Mouse (Mus musculus): ENCODE data around the gene Hamp. TPM values are rescaled to one million over a fixed set of nuclear protein-coding genes. Genes with fewer than 3 reads are reported as not detected.
"Not testable (repeated sequence)": the region's sequence is repeated elsewhere in the genome, so short reads cannot be mapped to it uniquely, and the experiment has no call there.

Gene Hamp
- polyA plus RNA-seq, 1 experiment, result not detected

- TF ChIP-seq POLR2A (IDR thresholded peaks at IDR 0.05; ENCODE audit: insufficient read depth, low read depth, low read length) (no peak), CTCF (IDR thresholded peaks at IDR 0.05; ENCODE audit: insufficient read depth, low read depth, low read length) (no peak)
- 93% methylated on average over 16 of the region's 16 CpGs for WGBS
- peaks cover 19% of the 10 kb centered on the region for H3K4me1 ChIP-seq (ENCODE audit: control insufficient read depth, insufficient read depth, low read length)
- H3K27ac ChIP-seq (ENCODE audit: insufficient read depth, low read depth, low read length), result no peak overlapping the region
- no peak overlapping the region for H3K4me3 ChIP-seq (ENCODE audit: insufficient read depth, low read depth, low read length)
Measured at GRCm38 (mm10) chr7:30952441-30953265, 8.8 kb upstream of the Hamp start.

GRCm38 (mm10) chr7:30949902-30950301 lies 6.1 kb upstream of the Hamp start:
- peaks cover 16% of the 10 kb centered on the region for H3K4me1 ChIP-seq (ENCODE audit: control insufficient read depth, insufficient read depth, low read length)
- WGBS, result 89% methylated on average over 3 of the region's 3 CpGs
- H3K27ac ChIP-seq (ENCODE audit: insufficient read depth, low read depth, low read length); H3K4me3 ChIP-seq (ENCODE audit: insufficient read depth, low read depth, low read length): not testable (repeated sequence)

DNA sequence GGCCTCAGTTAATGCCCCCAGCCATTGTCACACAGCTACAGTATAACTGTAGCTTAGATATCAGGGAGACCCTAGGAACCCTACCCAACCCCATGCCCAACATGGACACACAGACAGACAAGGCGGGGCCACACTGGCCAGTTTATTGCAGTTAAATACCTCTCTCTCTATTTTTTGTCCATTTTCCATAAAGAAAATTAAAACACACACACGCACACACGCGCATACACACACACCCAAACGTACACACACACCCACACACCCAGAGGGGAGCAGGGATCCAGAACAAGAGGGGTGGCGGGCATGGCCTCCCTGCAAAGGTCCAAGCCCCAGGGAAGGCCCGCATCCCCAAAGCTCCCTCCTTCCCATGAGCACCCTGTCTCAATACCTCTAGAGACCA lies 2.0 kb upstream of the Hamp start:
- no peaks in the 10 kb centered on the region for H3K4me1 ChIP-seq (ENCODE audit: control insufficient read depth, insufficient read depth, low read length)
- 92% methylated on average over 7 of the region's 7 CpGs for WGBS
- TF ChIP-seq POLR2A (IDR thresholded peaks at IDR 0.05; ENCODE audit: insufficient read depth, low read depth, low read length) (no peak), CTCF (IDR thresholded peaks at IDR 0.05; ENCODE audit: insufficient read depth, low read depth, low read length) (no peak)

GRCm38 (mm10) chr7:30945466-30945865 lies 1.6 kb upstream of the Hamp start:
- H3K4me1 ChIP-seq (ENCODE audit: control insufficient read depth, insufficient read depth, low read length); H3K27ac ChIP-seq (ENCODE audit: insufficient read depth, low read depth, low read length); H3K4me3 ChIP-seq (ENCODE audit: insufficient read depth, low read depth, low read length): not testable (repeated sequence)
- 85% methylated on average over 7 of the region's 7 CpGs for WGBS

More for the DNA sequence above, 2.0 kb upstream of the Hamp start:
- no peak overlapping the region for H3K27ac ChIP-seq (ENCODE audit: insufficient read depth, low read depth, low read length)
- no peak overlapping the region for H3K4me3 ChIP-seq (ENCODE audit: insufficient read depth, low read depth, low read length)

- 57% methylated on average over 2 of the region's 2 CpGs for WGBS
- not testable (repeated sequence) for H3K27ac ChIP-seq (ENCODE audit: insufficient read depth, low read depth, low read length); H3K4me1 ChIP-seq (ENCODE audit: control insufficient read depth, insufficient read depth, low read length); H3K4me3 ChIP-seq (ENCODE audit: insufficient read depth, low read depth, low read length)
Measured at GRCm38 (mm10) chr7:30944706-30945105, 874 bp upstream of the Hamp start.

DNA sequence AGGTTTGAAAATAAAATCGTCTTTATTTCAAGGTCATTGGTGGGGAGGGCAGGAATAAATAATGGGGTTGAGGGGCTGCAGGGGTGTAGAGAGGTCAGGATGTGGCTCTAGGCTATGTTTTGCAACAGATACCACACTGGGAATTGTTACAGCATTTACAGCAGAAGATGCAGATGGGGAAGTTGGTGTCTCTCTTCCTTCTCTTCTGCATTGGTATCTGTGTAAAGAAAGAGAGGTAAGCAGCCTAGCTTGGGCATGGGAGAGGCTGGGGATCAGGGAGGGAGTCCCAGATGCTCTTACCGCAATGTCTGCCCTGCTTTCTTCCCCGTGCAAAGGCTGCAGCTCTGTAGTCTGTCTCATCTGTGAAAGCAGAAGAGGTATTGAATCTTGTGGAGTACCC lies 1.5 kb downstream of the Hamp start:
- H3K4me3 ChIP-seq (ENCODE audit: insufficient read depth, low read depth, low read length); H3K4me1 ChIP-seq (ENCODE audit: control insufficient read depth, insufficient read depth, low read length); H3K27ac ChIP-seq (ENCODE audit: insufficient read depth, low read depth, low read length): not testable (repeated sequence)
- 60% methylated on average over 3 of the region's 3 CpGs for WGBS

GRCm38 (mm10) chr7:30940070-30940469 lies 3.8 kb downstream of the Hamp start:
- H3K27ac ChIP-seq (ENCODE audit: insufficient read depth, low read depth, low read length); H3K4me1 ChIP-seq (ENCODE audit: control insufficient read depth, insufficient read depth, low read length); H3K4me3 ChIP-seq (ENCODE audit: insufficient read depth, low read depth, low read length): not testable (repeated sequence)
- WGBS, result 100% methylated on average over 1 of the region's 1 CpGs

DNA sequence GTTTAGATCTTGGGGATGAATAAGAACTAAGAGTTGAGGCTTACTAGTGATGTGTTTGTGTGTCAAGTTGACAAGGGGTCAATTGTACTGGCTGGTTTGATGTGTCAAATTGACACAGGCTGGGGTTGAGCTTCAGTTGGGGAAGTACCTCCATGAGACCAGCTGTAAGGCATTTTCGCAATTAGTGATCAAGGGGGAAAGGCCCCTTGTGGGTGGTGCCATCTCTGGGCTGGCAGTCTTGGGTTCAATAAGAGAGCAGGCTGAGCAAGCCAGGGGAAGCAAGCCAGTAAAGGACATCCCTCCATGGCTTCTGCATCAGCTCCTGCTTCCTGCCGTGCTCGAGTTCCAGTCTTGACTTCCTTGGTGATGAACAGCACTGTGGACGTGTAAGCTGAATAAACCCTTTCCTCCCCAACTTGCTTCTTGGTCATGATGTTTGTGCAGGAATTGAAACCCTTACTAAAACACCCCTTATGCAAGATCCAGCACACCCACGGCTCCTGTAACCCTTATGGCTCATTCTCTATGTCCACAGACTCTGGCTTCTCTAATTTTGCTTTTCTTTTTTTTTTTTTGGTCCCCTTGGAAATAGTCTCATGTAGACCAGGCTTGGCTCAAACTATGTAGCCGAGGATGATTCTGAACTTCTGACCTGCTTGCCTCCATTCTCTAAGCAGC lies 8.3 kb downstream of the Hamp start:
- not testable (repeated sequence) for H3K4me3 ChIP-seq (ENCODE audit: insufficient read depth, low read depth, low read length); H3K27ac ChIP-seq (ENCODE audit: insufficient read depth, low read depth, low read length); H3K4me1 ChIP-seq (ENCODE audit: control insufficient read depth, insufficient read depth, low read length)
- WGBS, result 68% methylated on average over 6 of the region's 6 CpGs

- WGBS, result 53% methylated on average over 2 of the region's 2 CpGs
- H3K4me1 ChIP-seq (ENCODE audit: control insufficient read depth, insufficient read depth, low read length); H3K27ac ChIP-seq (ENCODE audit: insufficient read depth, low read depth, low read length); H3K4me3 ChIP-seq (ENCODE audit: insufficient read depth, low read depth, low read length): not testable (repeated sequence)
Measured at GRCm38 (mm10) chr7:30924581-30924980, 19.3 kb downstream of the Hamp start, which contains the start of gene Hamp2. Hamp2 (minus strand) TSS chr7:30924681.

DNA sequence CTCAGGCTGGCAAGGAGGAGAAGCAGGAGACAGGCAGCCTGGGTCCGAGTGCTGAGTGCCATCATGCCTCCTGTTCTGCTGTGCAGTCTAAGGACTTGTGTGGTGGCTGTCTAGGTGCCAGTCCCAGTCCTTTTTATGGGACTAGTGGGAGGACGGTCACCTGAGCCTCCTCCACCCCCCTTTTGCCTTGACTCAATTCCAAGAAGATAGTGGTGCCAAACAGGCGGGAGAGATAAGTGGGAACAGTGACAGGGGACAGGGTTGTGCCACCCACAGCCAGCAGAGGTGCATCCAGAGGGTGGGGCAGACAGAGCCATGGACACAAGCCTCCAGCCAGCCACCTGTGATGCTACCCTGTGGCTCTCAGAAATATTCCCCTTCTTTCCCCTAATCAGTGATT lies 19.8 kb downstream of the Hamp start:
- Histone ChIP-seq H3K4me3 (ENCODE audit: insufficient read depth, low read depth, low read length) (no peak overlapping the region), H3K27ac (ENCODE audit: insufficient read depth, low read depth, low read length) (no peak overlapping the region), H3K4me1 (ENCODE audit: control insufficient read depth, insufficient read depth, low read length) (no peaks in the 10 kb centered on the region)
- WGBS, result 66% methylated on average over 3 of the region's 3 CpGs
- TF ChIP-seq CTCF (IDR thresholded peaks at IDR 0.05; ENCODE audit: insufficient read depth, low read depth, low read length), result no peak

GRCm38 (mm10) chr7:30922490-30922889 lies 21.3 kb downstream of the Hamp start:
- H3K4me1 ChIP-seq (ENCODE audit: control insufficient read depth, insufficient read depth, low read length); H3K27ac ChIP-seq (ENCODE audit: insufficient read depth, low read depth, low read length); H3K4me3 ChIP-seq (ENCODE audit: insufficient read depth, low read depth, low read length): not testable (repeated sequence)
- 48% methylated on average over 3 of the region's 3 CpGs for WGBS
